Mouse (Mus musculus) liver, adult 2 months (tissue): ENCODE measurements around the gene Wipf3. TPM values are rescaled to one million over a fixed set of nuclear protein-coding genes. Genes with fewer than 3 reads are reported as not detected.
A peak's percentile ranks its signal among the peaks of the same experiment; 100 is the strongest.

ENCODE experiments used
- DNase-seq: peaks from one replicate; pipeline ENCODE4 v3.0.0-alpha.2; 2011; ENCODE audit warnings: low read depth, low spot score; ENCODE audit errors: extremely low read depth
- H3K27ac ChIP-seq: fragments of 200-500 bp; replicated peaks from 2 replicates; pipeline ENCODE4 v1.5.1; 2012; ENCODE audit warnings: low read depth, mild to moderate bottlenecking, control low read depth, inconsistent platforms, low read length; ENCODE audit not compliant: insufficient read depth
- H3K27me3 ChIP-seq: fragments of 200-500 bp; 2 replicates; pipeline ENCODE4 v1.6.1; 2012; ENCODE audit warnings: mild to moderate bottlenecking, moderate library complexity, low read length, inconsistent platforms; ENCODE audit not compliant: control insufficient read depth, insufficient read depth
- H3K36me3 ChIP-seq: fragments of 200-500 bp; 2 replicates; pipeline ENCODE4 v1.6.1; 2012; ENCODE audit warnings: low read length, inconsistent platforms; ENCODE audit not compliant: control insufficient read depth, insufficient read depth
- H3K4me1 ChIP-seq: fragments of 200-500 bp; 2 replicates; pipeline ENCODE4 v1.6.1; 2011; ENCODE audit warnings: low read length; ENCODE audit not compliant: control insufficient read depth, insufficient read depth
- H3K4me3 ChIP-seq: fragments of 200-500 bp; 2 replicates; pipeline ENCODE4 v1.5.1; 2011; ENCODE audit warnings: low read depth, mild to moderate bottlenecking, control low read depth, low read length, moderate library complexity; ENCODE audit not compliant: insufficient read depth
- H3K79me2 ChIP-seq: fragments of 200-500 bp; 2 replicates; pipeline ENCODE4 v1.6.1; 2012; ENCODE audit warnings: inconsistent platforms, mild to moderate bottlenecking, low read length, moderate library complexity; ENCODE audit not compliant: control insufficient read depth, insufficient read depth
- H3K9ac ChIP-seq: fragments of 200-500 bp; 2 replicates; pipeline ENCODE4 v1.6.1; 2012; ENCODE audit warnings: low read depth, mild to moderate bottlenecking, control low read depth, inconsistent platforms, low read length
- CTCF ChIP-seq: fragments of 200-500 bp; IDR thresholded peaks from 2 replicates; pipeline ENCODE4 v1.5.1; 2011; ENCODE audit warnings: low read depth, low read length, control low read depth
- POLR2A ChIP-seq: fragments of 200-500 bp; IDR thresholded peaks from 2 replicates; pipeline ENCODE4 v1.6.1; 2011; ENCODE audit warnings: low read length, control low read depth; ENCODE audit not compliant: insufficient read depth; ENCODE audit errors: extremely low read depth
- WGBS: fragments of 180-500 bp; shearing (Covaris S2); methylation state at CpG from one replicate; pipeline ENCODE4 v1.1.7; 2018; 5-methylcytosine and 5-hydroxymethylcytosine counted together
- polyA plus RNA-seq: library from polyadenylated mRNA; depleted of rRNA; stranded (reverse); fragments of >200 nt; gene quantifications from 2 replicates; pipeline ENCODE4 v1.2.3, GENCODE M21; 2012
- total RNA-seq: library from RNA; depleted of rRNA; stranded (reverse); fragments of >200 nt; gene quantifications from 2 replicates; pipeline ENCODE4 v1.2.3, GENCODE M21; 2014

The Wipf3 gene
- total and polyA plus RNA-seq, 2 experiments = 2.0 to 6.4 TPM

DNA sequence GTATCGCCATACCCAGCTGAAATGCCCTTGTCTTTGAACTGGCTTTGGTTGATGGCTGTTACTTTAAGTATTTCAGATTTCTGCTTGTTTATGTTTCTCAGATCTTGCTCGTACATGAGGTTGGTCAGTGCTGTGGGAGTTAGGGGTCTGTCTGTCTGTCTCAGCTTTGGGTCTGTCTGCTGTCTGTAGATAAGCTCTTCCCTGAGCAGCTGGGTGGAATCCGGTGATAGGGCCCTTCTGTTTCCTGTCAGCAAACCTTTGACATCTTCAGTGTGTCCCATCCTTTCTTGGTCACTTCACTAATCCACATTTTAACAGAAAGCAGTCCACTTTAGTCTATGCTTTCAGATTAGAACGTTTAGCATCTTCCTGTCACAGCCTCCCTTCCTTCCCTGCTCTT lies 14.3 kb downstream of the Wipf3 start:
- H3K4me3 ChIP-seq = no peak overlapping the region
- no peaks in the 10 kb centered on the region for H3K27me3 ChIP-seq
- no peak overlapping the region for H3K9ac ChIP-seq
- 61% methylated on average over 4 of the region's 4 CpGs for WGBS
- H3K4me1 ChIP-seq = peaks cover 5% of the 10 kb centered on the region; the same call in 1 of the 2 replicates
- no peak for TF ChIP-seq POLR2A
- TF ChIP-seq CTCF = no peak
- DNase-seq = no peak
- no peak overlapping the region for H3K27ac ChIP-seq
- H3K36me3 ChIP-seq = no peaks in the 10 kb centered on the region; the same call in 1 of the 2 replicates
- H3K79me2 ChIP-seq = peaks cover 10% of the 10 kb centered on the region; the same call in 1 of the 2 replicates

DNA sequence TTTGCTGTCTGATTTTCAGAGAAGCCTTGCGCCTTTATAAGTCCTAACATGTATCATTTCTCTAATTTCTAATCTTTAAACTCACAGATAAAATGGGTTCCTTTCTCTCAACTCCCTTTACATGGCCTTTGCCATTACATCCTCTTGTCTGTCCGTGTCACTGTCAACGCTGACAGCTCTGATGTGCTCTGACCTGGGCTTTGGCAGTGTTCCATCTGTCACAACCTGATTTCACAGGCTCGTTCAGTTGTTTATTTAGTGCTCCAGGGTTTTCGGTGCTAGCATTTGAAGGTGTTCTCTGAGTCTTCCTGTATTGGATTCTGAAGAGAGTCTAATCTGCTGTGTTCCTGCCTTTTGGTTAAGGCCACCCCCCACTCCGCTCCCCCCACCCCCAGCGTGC lies 14.7 kb downstream of the Wipf3 start:
- DNase-seq = peak; percentile 89
- Histone ChIP-seq H3K79me2 (peaks cover 10% of the 10 kb centered on the region; the same call in 1 of the 2 replicates), H3K36me3 (no peaks in the 10 kb centered on the region; the same call in 1 of the 2 replicates), H3K4me1 (0 out of 2 replicates have a peak, but pooled peaks cover 3% of the 10 kb centered on the region), H3K27me3 (no peaks in the 10 kb centered on the region), H3K9ac (no peak overlapping the region), H3K27ac (no peak overlapping the region), H3K4me3 (no peak overlapping the region)
- 21% methylated on average over 7 of the region's 7 CpGs for WGBS
- TF ChIP-seq CTCF = no peak
- no peak for TF ChIP-seq POLR2A

DNA sequence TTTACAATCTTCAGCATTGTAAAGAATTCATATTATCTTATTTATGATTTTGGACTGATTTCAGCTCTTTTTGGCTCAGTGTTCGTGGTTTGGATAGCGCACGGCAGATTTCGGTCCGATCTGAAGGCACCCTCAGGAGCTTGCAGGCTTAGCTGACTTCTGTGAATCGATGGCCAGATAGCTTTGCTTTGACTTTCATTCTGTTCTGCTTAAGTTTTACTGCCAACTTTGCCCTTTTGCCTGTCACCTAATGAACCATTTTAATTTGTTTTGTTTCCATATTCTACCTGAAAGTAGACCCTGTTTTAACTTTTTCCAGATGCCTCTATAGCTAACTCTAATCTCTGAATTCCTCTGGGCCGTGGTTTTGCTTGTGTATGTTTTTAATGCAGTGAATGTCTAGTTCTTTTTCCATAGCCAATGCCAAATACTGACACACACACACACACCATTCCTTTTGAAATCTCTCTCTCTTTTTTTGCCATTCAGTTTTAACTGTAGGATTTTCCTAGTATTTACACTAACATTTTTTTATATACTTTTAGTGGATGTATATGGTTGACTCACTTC lies 15.9 kb downstream of the Wipf3 start:
- Histone ChIP-seq H3K4me1 (0 out of 2 replicates have a peak, but pooled peaks cover 3% of the 10 kb centered on the region), H3K36me3 (no peaks in the 10 kb centered on the region; the same call in 1 of the 2 replicates), H3K79me2 (peaks cover 7% of the 10 kb centered on the region; the same call in 1 of the 2 replicates), H3K27ac (no peak overlapping the region), H3K9ac (no peak overlapping the region), H3K27me3 (no peaks in the 10 kb centered on the region), H3K4me3 (no peak overlapping the region)
- WGBS = 90% methylated on average over 7 of the region's 7 CpGs
- no peak for DNase-seq
- TF ChIP-seq CTCF (no peak), POLR2A (no peak)

DNA sequence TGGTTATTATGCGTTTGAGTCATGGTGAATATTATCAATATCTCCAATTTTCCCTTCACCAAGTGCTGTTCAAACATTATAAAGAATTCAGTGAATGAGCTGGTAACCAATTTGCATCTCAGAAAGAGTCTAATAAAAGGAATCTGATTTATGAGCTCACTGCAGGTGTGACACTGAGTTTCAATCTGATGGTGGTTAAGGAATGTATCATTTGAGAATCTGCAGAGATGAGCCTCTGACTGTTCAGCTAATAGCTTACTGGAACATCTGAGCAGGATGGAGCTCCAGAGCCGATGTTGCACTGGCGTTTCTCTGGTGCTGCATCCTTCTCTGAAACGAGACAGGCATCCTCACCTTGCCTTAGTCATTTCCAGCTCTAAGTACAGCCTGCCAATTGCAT lies 17.9 kb downstream of the Wipf3 start:
- Histone ChIP-seq H3K4me3 (no peak overlapping the region), H3K79me2 (peaks cover 5% of the 10 kb centered on the region; the same call in 1 of the 2 replicates), H3K4me1 (0 out of 2 replicates have a peak, but pooled peaks cover 3% of the 10 kb centered on the region), H3K27ac (no peak overlapping the region), H3K36me3 (no peaks in the 10 kb centered on the region), H3K27me3 (no peaks in the 10 kb centered on the region), H3K9ac (no peak overlapping the region)
- DNase-seq = no peak
- WGBS = 86% methylated on average over 4 of the region's 4 CpGs
- TF ChIP-seq CTCF = no peak
- TF ChIP-seq POLR2A = no peak

DNA sequence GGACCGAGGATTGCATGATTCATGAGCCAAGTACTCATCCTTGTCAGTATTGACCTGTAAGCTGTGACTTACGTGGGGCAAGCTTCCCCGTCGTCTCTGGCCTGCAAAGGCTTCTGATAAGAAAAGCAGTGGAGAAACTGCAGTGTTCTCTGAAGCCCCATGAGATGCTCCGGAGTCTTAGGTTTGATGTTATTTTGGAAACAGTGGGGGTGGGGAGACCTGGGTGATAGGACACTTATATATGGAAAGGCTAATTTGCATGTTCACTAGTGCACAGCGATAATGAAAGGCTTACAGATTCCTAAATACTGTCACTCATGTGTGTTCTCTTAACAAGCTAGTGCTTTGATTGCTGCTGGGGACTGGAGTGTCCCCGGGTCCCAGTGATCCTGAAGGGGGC lies 30.3 kb downstream of the Wipf3 start:
- DNase-seq = no peak
- no peaks in the 10 kb centered on the region for H3K36me3 ChIP-seq
- no peaks in the 10 kb centered on the region for H3K27me3 ChIP-seq
- WGBS = 68% methylated on average over 7 of the region's 7 CpGs
- H3K79me2 ChIP-seq = no peaks in the 10 kb centered on the region
- TF ChIP-seq POLR2A (no peak), CTCF (no peak)
- no peak overlapping the region for H3K27ac ChIP-seq
- H3K4me3 ChIP-seq = no peak overlapping the region
- no peak overlapping the region for H3K9ac ChIP-seq
- H3K4me1 ChIP-seq = peaks cover 17% of the 10 kb centered on the region
